Mouse (Mus musculus) kidney, adult 11 months (tissue): ENCODE results near the gene Fndc3b.

Source experiments
- DNase-seq: peaks from one replicate; pipeline ENCODE4 v3.0.0; 2022

The Fndc3b gene

GRCm38 (mm10) chr3:27710648-27711428, at the start of gene Fndc3b:
Gene Fndc3b, minus strand, starts transcription at chr3:27711307.
- DNase-seq: peak; percentile 93

- no peak for DNase-seq
Measured at GRCm38 (mm10) chr3:27760278-27760677, 49.2 kb upstream of the Fndc3b start.

GRCm38 (mm10) chr3:27758976-27759375, 47.9 kb upstream of the Fndc3b start:
- DNase-seq: no peak

- no peak for DNase-seq
Measured at GRCm38 (mm10) chr3:27751657-27752056, 40.5 kb upstream of the Fndc3b start.

GRCm38 (mm10) chr3:27751156-27751555, 40.0 kb upstream of the Fndc3b start:
- DNase-seq: no peak

- no peak for DNase-seq
Measured at GRCm38 (mm10) chr3:27745651-27746050, 34.5 kb upstream of the Fndc3b start.

- DNase-seq: peak; percentile 35
Measured at GRCm38 (mm10) chr3:27744754-27745153, 33.6 kb upstream of the Fndc3b start.

GRCm38 (mm10) chr3:27743271-27744145, 32.4 kb upstream of the Fndc3b start:
- no peak for DNase-seq

- DNase-seq: no peak
Measured at GRCm38 (mm10) chr3:27742124-27742523, 31.0 kb upstream of the Fndc3b start.

GRCm38 (mm10) chr3:27740136-27740535, 29.0 kb upstream of the Fndc3b start:
- DNase-seq: no peak

- no peak for DNase-seq
Measured at GRCm38 (mm10) chr3:27736180-27736579, 25.1 kb upstream of the Fndc3b start.

GRCm38 (mm10) chr3:27735113-27735512, 24.0 kb upstream of the Fndc3b start:
- DNase-seq: no peak

GRCm38 (mm10) chr3:27728798-27729782, 18.0 kb upstream of the Fndc3b start:
- DNase-seq: no peak

GRCm38 (mm10) chr3:27728176-27728575, 17.1 kb upstream of the Fndc3b start:
- no peak for DNase-seq

- DNase-seq: peak; percentile 47
Measured at GRCm38 (mm10) chr3:27725752-27726151, 14.6 kb upstream of the Fndc3b start.

- no peak for DNase-seq
Measured at GRCm38 (mm10) chr3:27724208-27724607, 13.1 kb upstream of the Fndc3b start.

GRCm38 (mm10) chr3:27718829-27719365, 7.8 kb upstream of the Fndc3b start:
- no peak for DNase-seq

GRCm38 (mm10) chr3:27713971-27714370, 2.9 kb upstream of the Fndc3b start:
- DNase-seq: no peak

- no peak for DNase-seq
Measured at GRCm38 (mm10) chr3:27712421-27712820, 1.3 kb upstream of the Fndc3b start.

GRCm38 (mm10) chr3:27709906-27710647, 1.0 kb downstream of the Fndc3b start:
- peak; percentile 70 for DNase-seq

- DNase-seq: peak; percentile 64
Measured at GRCm38 (mm10) chr3:27709096-27709905, 1.8 kb downstream of the Fndc3b start.
